Mouse (Mus musculus) embryo, embryonic 11.5 days (tissue): Measurements from ENCODE around the gene Hoxa4.

Source experiments
- DNase-seq: peaks from one replicate; pipeline ENCODE4 v3.0.0-alpha.2; 2012; ENCODE audit warnings: low read depth, low spot score

Hoxa4 gene

DNA sequence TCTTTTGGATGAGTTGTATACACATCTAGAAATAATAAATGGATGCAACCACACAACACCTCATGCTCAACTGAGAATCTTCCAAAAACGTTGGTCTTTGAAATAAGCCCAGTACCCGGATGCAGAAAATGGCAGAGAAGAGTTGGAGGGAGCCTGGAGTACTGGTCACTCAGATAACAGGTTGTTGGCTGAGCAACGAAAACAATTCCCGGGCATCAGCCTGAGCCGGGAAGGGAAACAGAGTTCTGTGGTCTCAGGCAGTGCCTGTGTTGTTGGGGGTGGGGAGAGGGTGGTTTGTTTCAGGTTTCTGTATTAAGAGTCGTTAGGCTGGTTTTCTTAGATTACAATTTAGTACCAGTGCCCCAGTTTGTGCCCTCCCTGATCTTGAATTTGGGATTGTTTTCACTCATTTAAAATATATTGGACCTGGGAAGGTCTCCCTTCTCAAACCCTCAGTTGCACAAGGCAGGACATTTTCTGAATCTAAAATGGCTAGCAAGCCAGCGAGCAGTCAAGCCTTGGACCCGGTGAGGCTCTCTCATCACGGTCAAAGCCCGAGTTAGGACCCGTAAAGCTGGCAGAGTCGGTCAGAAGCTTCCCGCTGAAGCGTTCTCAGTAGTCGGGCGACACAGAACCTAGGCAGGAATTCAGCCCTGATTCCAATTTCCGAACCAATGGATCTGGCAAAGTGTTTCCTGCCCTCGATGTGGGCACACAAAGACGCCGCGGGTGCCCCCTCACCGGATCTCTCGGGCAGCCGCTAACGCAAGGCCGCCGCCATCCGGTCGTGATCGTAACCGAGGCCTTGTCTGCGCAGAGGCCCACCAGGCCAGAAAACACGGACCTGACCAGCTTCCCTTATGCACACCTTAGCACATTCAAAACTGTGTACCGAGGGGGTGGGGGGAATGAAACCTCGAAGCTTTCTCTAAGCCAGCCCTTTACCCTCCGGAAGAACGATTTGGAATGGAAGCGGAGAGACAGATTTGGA is 37.2 kb upstream of the Hoxa4 start:
- no peak for DNase-seq

DNA sequence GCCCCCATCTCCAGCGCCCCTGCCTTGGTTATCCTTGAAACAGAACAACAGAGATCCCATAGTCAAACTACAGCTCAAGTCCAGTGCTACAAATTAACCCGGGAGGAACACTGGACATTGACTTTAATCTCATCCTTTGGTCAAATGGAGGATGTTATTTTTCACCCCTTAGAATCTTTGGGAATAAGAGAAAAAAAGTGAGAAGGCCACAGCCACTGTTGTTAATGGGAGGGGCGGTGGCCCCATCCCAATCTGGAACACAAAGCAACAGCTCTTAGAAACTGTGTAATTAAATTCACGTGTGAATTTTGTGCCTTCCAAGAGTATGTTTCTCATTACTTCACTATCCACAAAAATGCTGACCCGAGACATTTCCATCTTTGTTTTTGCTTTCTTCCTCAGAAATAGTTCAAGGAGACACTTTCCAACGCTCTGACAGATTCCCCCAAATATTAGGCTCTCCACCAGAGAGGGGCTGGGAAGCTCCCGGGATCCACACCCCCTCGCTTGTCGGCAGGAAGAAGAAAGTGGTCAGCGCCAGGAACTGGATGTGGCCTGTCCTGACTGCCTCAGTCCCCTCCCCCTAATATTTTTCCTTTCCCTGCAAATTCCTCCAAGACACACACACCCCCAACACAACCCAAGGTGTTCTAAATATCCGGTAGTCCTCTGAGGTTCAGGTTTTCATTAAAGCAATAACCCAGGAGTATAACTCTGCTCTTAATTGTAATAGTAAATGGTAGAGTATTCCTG is 36.1 kb upstream of the Hoxa4 start:
- DNase-seq = no peak

DNA sequence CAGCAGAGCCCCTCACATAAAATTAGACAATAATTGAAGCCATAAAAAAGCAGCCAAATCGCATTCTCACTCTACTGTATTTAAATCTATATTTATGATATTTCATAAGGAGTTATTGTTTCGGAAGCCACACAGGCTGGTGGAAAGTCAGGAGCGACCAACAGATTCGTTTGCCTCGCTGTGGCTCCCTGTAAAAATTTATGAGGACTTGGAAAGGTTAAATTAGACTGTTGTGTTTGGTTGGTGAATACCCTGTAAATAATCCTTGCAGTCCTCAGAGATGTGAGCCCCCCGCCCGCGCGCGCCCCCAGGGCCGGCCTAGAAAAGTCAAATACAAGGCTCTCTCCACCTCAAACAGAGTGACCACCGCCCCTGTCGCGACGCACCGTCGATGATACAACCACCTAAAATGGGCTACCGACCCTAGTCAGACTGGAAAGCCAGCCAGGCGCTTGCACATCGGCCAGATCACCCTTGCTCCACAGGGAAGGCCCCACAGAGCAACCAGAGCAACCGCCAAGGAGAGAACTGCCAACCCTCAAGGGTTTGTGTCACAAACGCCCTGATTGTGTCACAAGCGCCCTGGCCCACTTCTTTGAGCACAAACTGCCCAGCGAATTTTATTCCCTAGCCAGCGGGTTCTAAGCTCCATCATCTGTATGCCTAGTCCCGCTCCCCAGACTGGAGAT is 35.2 kb upstream of the Hoxa4 start:
- DNase-seq = no peak

DNA sequence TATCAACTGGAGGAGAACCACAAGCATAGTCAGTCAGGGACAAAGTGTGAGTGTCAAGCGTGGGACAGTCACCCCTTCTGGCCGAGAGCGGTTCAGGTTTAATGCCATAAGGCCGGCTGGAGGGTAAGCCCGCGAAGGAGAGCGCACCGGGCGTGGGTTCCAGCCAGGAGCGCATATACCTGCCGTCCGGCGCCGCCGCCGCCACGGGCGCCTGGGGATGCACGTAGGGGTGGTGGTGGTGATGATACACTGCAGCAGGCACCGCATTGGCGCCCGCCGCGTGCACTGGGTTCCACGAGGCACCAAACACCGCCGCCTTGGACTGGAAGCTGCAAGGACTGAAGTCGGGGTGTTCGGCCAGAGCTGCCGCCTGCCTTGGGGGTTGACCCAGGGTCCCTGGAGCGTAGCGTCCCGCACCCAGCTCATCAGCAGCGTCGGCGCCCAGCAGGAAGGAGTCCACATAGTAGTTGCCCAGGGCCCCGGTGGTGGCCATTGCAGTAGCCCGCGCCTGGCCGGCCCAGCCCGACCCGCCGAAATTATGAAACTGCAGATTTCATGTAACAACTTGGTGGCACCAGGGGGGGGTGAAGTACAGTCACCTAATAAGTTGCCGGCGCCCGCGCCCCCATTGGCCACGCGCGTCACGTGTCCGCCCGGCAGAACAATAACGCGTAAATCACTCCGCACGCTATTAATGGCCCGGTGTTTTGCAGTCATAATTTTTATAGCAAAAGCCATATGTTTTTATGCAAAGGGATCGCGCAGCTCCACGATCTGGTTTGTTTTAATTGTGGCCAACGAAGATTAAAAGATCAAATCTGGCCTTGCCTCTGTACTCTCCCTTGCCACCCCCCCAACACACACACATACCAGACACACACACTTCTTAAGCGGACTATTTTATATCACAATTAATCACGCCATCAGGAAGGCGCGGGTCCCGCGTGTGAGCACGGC is 34.3 kb upstream of the Hoxa4 start:
- DNase-seq = no peak

DNA sequence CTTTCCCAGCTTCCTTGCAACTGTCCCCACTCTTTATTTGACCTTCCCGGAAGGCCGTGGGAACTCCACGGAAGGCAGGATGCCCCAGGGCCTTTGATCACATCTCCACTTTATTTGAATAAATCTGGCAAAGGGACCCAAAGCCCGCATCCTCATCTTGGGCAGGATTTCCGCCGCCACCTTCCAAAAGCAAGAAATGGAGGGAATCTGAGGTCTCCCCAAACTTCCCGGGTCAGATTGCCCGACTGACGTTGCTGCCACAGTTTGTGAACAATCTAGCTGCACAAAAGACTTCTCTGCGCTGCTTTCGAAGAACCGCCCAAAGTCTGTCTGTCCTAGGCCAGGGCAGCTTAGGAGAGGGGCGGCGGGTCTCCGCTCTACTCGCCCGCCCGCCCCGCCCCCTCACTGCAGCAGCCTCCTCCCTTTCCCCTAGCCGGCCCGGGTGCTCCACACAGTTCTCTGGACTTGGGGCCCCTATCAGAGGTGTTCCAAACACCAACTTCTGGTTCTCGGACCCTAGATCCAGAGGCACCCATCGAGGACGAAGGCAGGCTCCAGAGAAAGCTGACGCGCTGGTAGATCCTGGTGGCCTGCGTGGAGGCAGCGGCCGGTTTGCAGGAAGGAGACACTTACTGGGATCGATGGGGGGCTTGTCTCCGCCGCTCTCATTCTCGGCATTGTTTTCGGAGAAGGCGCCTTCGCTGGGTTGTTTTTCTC is 33.5 kb upstream of the Hoxa4 start:
- no peak for DNase-seq

- no peak for DNase-seq
These were observed 32.6 kb upstream of the Hoxa4 start for GRCm38 (mm10) chr6:52223939-52224760.

GRCm38 (mm10) chr6:52222729-52223128 is 31.2 kb upstream of the Hoxa4 start:
- no peak for DNase-seq

GRCm38 (mm10) chr6:52221993-52222685 is 30.6 kb upstream of the Hoxa4 start:
- DNase-seq = no peak

DNA sequence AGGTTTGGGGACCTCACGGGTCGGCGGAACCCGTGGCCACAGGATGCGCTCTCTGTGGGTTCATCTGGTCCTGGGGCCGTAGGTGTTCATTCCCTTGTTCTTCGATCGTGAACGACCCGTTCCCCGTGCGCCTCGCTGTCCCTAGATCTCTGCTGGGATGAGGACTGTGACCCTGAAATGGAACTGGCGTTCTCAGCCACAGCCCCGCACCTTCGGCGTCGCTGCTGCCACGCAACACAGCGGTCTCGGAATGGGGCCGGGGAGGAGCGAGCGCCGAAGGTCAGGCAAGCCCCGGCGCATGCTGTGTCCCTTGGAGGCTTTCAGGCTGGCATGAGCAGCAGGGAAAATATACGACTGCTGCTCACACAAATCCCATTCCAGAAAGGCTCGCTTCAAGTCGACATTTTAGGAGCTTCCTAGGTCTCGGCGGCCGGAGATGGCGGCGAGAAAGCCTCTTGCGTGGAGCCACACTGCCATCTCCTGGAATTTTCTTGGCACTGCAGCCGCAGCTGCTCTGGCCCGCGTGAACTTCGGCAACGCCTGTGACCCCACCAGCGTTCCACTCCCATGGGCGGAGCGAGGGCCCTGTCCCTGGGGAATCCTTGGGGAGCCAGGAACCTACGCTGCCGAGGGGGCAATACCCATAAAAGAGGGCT is 29.9 kb upstream of the Hoxa4 start, which contains the start of gene Hoxa7:
Gene Hoxa7 (minus strand): TSS at position 518 of the 656 bp plus-strand sequence.
- peak; percentile 93 for DNase-seq

- DNase-seq = no peak
These were observed 29.3 kb upstream of the Hoxa4 start for GRCm38 (mm10) chr6:52220865-52221310.

DNA sequence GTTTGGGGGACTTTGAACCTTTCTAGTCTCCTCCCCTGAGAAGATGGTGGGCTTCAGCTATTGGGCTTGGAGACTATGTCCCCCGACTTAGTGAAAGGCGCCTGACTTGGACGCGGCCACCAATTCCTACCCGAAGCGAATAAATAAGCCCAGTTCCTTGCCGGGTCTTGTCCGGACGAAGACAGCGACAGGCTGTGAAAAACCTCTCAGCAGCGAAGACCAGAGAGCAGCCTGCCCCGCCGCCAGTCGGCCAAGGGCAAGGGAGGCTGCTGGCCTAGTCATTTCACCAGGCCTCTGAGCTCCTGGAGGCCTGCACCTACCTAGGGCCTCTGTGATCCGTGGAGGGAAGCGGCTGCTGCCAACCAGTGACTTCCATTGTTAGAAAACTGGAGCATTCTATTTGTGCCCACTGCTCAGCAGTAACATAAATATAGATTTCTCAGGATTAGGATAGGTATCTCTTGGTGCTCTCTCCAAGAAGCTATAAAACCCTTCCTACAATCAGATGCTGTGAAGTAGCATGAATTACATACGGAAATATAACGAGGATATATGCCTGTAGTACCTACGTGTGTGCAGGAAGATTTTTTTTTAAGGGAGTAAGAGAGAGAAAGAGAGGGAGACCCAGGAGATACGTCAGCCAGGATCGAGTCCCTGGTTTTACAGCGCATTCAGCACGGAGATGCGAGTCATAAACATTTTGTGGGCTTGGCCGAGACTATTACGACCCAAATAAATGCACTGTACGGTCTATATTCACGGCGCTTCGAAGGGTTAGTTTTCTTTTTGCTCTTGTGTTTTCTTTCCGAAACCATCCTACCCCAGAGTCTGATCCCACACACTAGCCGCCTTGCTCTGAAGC is 28.7 kb upstream of the Hoxa4 start:
- DNase-seq = no peak

DNA sequence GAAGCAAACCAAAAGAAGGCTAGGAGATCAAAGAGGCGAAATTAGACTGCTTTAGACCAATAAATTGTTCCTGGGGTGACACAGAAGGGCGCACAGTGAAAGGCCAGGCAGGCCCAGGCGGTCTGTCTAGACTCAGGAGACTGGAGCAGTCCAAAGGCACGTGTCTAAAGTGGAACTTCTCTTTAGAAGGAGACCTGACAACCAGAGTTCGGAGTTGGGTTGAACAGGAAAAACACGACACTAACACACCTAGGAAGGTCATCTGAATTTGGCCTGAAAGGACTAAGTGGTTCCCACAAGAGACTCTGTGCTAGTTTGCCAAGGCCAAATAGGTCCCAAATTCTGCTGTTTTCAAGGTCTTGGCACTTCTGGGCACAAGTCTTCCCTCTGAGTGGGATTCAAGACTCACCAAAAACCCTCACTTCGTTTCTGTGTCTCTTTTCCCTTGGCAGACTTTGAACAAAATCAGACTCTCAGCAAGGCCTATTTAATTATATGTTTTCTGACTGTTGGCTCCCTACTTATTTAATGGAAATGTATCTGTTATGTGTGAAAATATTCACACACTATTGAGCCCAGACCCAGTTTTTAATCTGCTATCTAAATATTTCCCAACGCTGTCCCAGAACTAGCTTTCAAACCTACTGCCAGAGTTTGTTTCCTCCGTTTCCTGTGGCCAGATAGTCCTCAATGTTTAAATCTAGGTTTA is 27.8 kb upstream of the Hoxa4 start:
- no peak for DNase-seq

GRCm38 (mm10) chr6:52218643-52219215 is 27.2 kb upstream of the Hoxa4 start:
- no peak for DNase-seq

- no peak for DNase-seq
These were observed 26.5 kb upstream of the Hoxa4 start for GRCm38 (mm10) chr6:52217895-52218642.

GRCm38 (mm10) chr6:52217459-52217768 is 25.9 kb upstream of the Hoxa4 start:
- peak; percentile 83 for DNase-seq
